Mouse (Mus musculus) layer of hippocampus, adult 9-11 months (tissue): ENCODE measurements around the gene Rap1gap.

Experiments
- DNase-seq: peaks from one replicate; pipeline ENCODE4 v3.0.0; 2022

The Rap1gap gene

DNA sequence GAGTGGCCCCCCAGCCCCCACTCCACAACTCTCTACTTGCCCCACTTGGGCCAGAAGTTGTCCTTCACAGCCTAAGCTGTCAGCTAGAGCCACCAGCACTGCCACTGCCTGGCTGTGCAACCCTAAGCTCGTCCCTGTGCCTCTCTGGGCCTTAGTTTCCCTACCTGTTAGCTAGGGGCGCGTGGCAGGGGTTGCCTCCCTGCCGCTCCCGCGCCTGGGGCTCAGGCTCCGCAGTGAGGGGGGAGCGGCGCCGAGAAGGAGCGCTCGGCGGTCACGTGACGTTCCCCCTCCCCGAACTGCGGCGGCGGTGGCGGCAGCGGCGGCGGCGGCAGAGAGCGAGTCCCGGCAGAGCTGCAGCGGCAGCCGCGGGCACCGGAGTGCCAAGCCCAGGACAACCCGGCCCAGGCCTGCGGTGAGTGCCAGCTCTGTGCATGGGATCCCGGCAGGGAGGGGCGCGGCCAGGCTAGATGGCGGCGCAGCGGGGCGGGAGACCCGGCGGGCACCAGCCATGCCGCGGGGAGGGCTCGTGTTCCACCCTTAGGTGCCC lies at the start of gene Rap1gap:
Rap1gap (plus strand) TSS at position 294 of the 547 bp plus-strand sequence.
- DNase-seq: peak; percentile 60

DNA sequence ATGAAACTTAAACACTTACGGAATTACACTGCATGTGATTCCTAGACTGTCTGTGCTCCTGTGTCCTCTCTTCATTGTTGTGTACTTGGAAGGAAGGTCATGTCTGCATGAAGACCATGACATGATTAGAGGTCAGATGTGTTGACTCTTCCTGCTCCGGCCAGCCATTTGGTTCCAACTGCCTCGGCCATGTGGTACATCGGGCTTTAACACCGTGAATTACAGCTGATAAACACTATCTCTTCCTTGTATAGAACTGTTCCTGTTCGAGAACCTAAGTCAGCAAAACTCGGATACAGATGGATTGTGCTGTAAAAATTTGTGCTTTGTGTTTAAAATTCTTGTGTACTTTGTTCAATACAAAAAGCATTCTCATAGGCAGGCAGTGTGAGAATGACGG lies 41.7 kb upstream of the Rap1gap start:
- DNase-seq: no peak

- DNase-seq: no peak
Observed at GRCm38 (mm10) chr4:137627476-137628235, 36.9 kb upstream of the Rap1gap start.

- DNase-seq: no peak
Observed at GRCm38 (mm10) chr4:137628400-137628799, 36.1 kb upstream of the Rap1gap start.

DNA sequence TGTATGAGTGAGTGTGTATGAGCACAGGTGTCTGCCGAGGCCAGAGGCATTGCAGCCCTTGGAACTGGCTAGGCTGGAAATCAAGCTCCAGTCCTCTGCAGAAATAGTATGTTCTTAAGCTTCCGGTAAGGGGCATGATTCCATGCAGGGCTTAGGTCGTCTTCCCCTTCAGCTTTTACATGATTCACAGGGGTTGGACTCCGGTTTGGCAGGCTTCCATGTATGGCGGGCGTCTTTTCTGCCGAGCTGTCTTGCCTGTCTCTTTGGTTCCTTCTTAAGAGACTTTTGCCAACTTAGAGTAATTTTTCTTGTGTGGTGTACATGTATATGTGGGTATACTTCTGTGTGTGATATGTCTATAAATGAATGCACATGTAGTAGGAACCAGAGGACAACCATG lies 35.2 kb upstream of the Rap1gap start:
- no peak for DNase-seq

DNA sequence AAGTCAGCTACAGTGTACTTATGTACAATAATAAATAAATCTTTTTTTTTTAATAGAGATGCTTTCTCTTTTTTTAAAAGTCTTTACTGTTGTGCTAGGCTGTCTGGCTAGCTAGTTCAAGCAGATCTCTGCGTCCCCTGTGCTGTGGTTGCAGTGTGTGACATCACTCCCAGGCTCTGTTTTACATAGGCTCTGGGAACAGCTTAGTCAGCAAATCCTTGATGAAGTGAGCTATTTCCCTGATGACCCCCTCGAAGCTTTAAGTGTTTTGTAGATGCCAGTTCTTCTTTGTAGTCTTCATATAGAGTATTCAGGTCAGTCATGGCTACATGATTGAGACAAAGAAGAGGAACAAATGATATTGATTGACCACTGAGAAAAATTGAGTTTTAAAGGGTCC lies 34.4 kb upstream of the Rap1gap start:
- DNase-seq: no peak

DNA sequence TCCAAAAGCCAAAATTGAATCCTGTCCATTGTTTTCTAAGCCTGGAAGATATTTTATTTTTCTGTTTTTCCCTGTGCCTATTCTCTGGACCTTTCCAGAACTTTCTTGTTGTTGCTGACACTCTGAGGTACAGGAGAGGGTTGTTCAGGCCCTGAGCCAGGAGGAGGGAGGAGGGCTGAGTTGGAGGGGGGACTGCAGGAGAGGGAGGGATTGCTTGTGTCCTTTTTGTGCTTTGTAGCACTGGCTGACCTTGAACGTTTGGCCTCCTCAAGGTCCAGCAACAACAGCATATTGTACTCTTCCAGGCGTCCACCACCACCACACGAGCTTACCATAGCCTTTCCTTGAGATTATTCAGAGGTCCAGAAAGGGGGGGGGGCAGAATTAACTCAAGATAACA lies 32.9 kb upstream of the Rap1gap start:
- DNase-seq: no peak

- DNase-seq: no peak
Observed at GRCm38 (mm10) chr4:137633394-137633793, 31.1 kb upstream of the Rap1gap start.

DNA sequence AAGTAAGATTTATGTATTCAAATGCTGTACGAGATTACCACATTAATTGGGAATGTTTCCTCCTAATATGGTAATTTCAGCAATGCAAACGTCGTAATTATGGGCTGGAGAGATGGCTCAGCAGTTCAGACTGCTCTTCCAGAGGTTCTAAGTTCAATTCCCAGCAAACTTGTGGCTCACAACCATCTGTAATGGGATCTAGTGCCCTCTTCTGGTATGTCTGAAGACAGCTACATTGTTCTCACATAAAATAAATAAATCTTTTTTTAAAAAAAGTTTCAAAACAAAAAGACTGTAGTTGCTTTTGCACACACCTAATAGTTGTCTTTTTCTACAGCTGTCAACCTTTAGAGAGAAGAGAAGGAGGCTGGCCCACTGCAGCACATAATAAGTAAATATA lies 27.9 kb upstream of the Rap1gap start:
- no peak for DNase-seq

DNA sequence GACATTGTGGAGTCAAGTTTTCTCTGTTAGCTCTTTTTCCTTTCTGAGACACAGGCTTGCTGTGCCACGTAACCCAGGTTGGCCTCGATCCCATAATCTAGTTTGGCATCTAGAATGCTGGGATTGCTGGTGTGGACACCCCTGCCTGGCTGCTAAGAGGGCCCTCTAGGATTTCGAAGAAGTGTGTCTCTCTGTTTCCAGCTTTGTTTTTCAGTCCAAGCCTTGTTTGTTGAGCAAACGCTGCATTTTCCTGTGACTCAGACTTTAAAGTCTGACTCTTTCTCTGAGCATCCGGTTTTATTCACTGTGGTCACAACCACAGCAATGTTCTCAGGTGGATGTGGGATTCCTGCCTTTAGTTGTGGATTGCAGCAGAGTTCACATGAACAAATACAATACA lies 23.0 kb upstream of the Rap1gap start:
- DNase-seq: no peak

DNA sequence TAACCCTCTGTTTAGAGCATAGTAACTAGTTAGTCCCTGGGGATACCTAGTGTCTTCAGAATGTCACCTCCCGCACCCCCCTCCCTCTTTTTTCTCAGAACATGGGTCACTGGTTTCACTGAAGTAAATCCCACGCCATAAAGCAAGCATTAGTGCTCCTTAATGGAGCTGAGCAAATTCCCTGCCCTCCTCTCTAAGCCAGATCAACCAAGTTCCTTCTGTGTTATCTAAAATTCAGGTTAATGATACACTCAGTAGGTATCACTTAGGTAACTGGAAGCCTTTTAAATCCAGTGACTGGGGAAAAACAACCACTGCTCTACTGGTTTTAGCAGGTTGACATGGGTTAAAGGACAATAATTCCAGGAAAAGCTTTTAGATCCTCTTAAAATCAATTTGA lies 22.4 kb upstream of the Rap1gap start:
- no peak for DNase-seq

GRCm38 (mm10) chr4:137643459-137643858 lies 21.1 kb upstream of the Rap1gap start:
- no peak for DNase-seq

GRCm38 (mm10) chr4:137646262-137646661 lies 18.3 kb upstream of the Rap1gap start:
- DNase-seq: no peak

- no peak for DNase-seq
Observed at GRCm38 (mm10) chr4:137647648-137648047, 16.9 kb upstream of the Rap1gap start.

- no peak for DNase-seq
Observed at GRCm38 (mm10) chr4:137648230-137648629, 16.3 kb upstream of the Rap1gap start.

- DNase-seq: no peak
Observed at GRCm38 (mm10) chr4:137650912-137651311, 13.6 kb upstream of the Rap1gap start.

GRCm38 (mm10) chr4:137652835-137653346 lies 11.6 kb upstream of the Rap1gap start:
- no peak for DNase-seq

DNA sequence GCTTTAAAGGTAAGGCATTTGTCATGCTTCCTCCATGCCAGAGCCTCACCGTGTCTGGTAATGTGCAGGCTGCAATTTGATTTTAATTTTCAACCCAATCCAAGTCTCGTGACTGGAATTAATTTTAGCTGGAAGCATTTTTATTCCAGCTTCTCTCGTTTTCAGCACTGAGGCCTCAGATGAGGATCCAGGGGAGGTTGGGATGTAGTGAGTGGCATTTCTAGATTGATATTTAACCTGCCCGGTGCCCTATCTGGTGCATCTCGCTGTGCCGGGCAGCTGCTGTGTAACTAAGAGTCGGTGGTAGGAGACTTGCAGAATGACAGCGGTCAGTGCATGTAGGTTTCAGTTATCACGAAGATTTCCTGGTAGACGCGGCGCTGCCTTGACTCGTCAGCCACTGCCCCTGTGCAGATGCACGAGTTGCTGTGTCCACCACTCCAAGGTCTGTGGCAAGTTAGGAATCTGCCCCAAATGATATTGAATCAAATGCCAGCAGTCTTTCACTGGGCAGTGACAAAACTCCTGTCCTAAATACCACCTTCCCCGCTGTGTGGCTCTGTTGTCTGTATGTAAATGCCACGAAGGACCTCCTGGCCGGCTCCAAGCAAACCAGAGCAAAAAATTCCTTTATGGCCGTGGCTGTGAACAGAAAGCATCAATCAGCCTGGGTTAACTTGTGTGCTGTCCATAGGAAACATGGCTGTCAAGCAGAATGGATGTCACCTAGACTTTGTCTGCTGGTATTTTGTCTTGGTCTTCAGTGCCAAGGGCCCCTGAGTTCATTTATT lies 9.1 kb upstream of the Rap1gap start:
- no peak for DNase-seq

GRCm38 (mm10) chr4:137657674-137658073 lies 6.9 kb upstream of the Rap1gap start:
- DNase-seq: no peak

DNA sequence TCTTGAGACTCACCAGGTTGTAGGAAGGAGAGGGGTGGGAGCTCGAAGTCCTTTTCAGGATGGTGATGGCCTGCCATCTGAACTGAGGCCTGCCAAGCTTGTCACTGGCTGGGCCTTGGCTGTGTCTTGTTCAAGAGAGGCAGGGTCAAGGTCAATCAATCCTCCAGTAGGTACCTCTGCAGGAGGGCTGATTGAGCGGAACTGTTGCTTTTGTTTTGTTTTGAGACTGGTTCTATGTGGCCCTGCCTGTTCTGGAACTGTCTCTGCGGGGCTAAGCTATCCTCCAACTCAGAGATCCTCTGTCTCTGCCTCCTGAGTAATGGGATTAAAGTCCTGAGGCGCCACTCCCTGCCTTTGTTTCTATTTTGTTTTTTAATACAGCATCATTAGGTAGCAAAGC lies 5.0 kb upstream of the Rap1gap start:
- DNase-seq: no peak

GRCm38 (mm10) chr4:137660364-137661077 lies 4.0 kb upstream of the Rap1gap start:
- no peak for DNase-seq

- no peak for DNase-seq
Observed at GRCm38 (mm10) chr4:137661078-137661450, 3.5 kb upstream of the Rap1gap start.

DNA sequence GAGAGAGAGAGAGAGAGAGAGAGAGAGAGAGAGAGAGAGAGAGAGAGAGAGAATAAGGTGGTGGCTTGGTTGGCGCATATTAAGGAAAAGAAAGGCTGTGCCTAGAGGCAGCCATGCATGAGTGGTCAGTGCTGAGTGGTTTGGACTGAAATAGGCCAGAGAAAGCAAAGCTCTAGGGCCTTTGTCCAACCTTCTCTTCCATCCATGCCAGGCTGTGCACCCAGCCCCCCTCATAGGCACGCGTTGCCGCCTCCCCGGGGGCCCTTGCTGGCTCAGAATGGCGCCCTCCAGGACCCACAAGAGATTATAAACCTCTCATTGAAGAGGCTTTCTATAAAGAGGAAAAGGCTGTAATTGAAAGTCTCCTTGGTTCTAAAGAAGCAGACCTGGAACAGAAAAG lies 3.0 kb upstream of the Rap1gap start:
- DNase-seq: no peak
